Mouse (Mus musculus): ENCODE data around the gene Ksr2. TPM values are rescaled to one million over a fixed set of nuclear protein-coding genes. Genes with fewer than 3 reads are reported as not detected.

Gene Ksr2
- polyA plus RNA-seq, 1 experiment from 2014 or later, result 0.07 TPM

Other genes starting within 250 kb of the Ksr2 start
- gene Pebp1, start 126.4 kb upstream of the Ksr2 start, polyA plus RNA-seq (2015; fragmentation: Nextera tagmentation; extraction: Ambion mirVana), result 576 and 649 TPM in 2 replicates
- 7.6 and 8.1 TPM in 2 replicates for gene Vsig10, start 94.9 kb upstream of the Ksr2 start, polyA plus RNA-seq (2015; fragmentation: Nextera tagmentation; extraction: Ambion mirVana)
- 74.2 and 79.3 TPM in 2 replicates for gene Wsb2, start 56.7 kb upstream of the Ksr2 start, polyA plus RNA-seq (2015; fragmentation: Nextera tagmentation; extraction: Ambion mirVana)
- gene Rfc5, start 25.0 kb upstream of the Ksr2 start, polyA plus RNA-seq (2015; fragmentation: Nextera tagmentation; extraction: Ambion mirVana), result 64.3 and 67.7 TPM in 2 replicates